Mouse (Mus musculus): Measurements from ENCODE around the gene Gatad2b. TPM values are rescaled to one million over a fixed set of nuclear protein-coding genes. Genes with fewer than 3 reads are reported as not detected.
"Not testable (repeated sequence)": the region's sequence is repeated elsewhere in the genome, so short reads cannot be mapped to it uniquely, and the experiment has no call there.

Gene Gatad2b
- 21.5 and 26.0 TPM in 2 replicates for polyA plus RNA-seq (2012; rRNA removed)

- TF ChIP-seq CTCF (IDR thresholded peaks at IDR 0.05; ENCODE audit: insufficient read depth, low read length) = no peak
- peak; percentile 67; the same call in 1 of the 2 replicates for TF ChIP-seq POLR2A (IDR thresholded peaks at IDR 0.05; ENCODE audit: borderline replicate concordance, extremely low read depth, low read depth, low read length)
- peak within 1 kb of the TSS; percentile 98 for H3K4me3 ChIP-seq (replicated peaks; ENCODE audit: extremely low read depth, low read depth, low read length)
- WGBS = under 1% methylated on average over 47 of the region's 47 CpGs
- peaks cover 19% of the 10 kb centered on the region for H3K4me1 ChIP-seq (ENCODE audit: control insufficient read depth, insufficient read depth, low read length)
- DNase-seq = peak; percentile 96
These were observed at the start of gene Gatad2b for GRCm38 (mm10) chr3:90292345-90293275. Gene Gatad2b (plus strand): TSS chr3:90293178.

- WGBS = 41% methylated on average over 2 of the region's 2 CpGs
- Histone ChIP-seq H3K4me3 (replicated peaks; ENCODE audit: extremely low read depth, low read depth, low read length) (no peak overlapping the region), H3K4me1 (ENCODE audit: control insufficient read depth, insufficient read depth, low read length) (peaks cover 6% of the 10 kb centered on the region)
- TF ChIP-seq POLR2A (IDR thresholded peaks at IDR 0.05; ENCODE audit: borderline replicate concordance, extremely low read depth, low read depth, low read length) = no peak
- no peak for TF ChIP-seq CTCF (IDR thresholded peaks at IDR 0.05; ENCODE audit: insufficient read depth, low read length)
- DNase-seq = no peak
These were observed 47.6 kb upstream of the Gatad2b start for GRCm38 (mm10) chr3:90245406-90245805.

- Histone ChIP-seq H3K4me1 (ENCODE audit: control insufficient read depth, insufficient read depth, low read length) (peaks cover 6% of the 10 kb centered on the region), H3K4me3 (replicated peaks; ENCODE audit: extremely low read depth, low read depth, low read length) (peak overlapping the region; percentile 72)
- WGBS = 3% methylated on average over 3 of the region's 3 CpGs
- no peak for TF ChIP-seq CTCF (IDR thresholded peaks at IDR 0.05; ENCODE audit: insufficient read depth, low read length)
- TF ChIP-seq POLR2A (IDR thresholded peaks at IDR 0.05; ENCODE audit: borderline replicate concordance, extremely low read depth, low read depth, low read length) = no peak
- DNase-seq = no peak
These were observed 45.4 kb upstream of the Gatad2b start for GRCm38 (mm10) chr3:90247630-90247959.

DNA sequence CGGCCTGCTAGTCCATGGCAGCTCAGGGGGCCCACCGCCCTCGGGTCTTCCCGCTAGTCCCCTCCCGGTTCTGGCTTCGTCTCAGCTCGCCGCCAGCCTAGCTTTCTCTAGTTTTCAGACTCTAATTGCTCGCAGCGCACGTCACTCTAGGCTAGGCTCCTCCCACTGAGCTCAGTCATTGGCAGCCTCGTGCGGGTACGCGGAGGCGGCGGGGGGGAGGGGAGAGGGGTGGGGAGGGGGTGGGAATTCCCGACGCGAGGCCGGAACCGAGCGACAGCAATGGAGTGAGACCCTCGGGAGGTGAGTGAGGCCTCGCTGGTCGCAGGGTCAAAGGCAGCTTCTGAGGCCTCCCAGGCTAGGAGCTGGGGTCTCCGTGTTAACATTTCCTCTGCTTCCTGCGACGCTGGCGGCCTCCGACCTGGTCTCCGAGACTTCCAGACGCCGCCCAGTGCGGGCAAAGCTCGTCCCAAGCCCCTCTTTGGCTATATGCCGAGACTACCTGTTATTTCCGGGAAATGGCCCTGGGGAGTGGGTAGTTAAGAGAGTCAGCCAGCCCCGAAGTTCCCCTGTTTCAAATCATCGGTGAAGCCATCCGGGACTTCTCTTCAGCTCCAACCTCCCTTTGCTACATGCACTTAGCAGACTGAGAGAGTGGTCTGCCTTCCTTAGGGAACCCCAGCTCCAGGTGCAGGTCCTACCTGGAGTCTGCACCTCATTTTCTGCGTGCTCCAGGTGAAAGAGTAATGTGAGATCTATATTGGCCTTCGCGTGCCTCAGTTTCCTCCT lies 44.8 kb upstream of the Gatad2b start, which contains the start of gene Slc39a1:
Gene Slc39a1, plus strand, starts transcription at position 213 of the 786 bp plus-strand sequence.
- Histone ChIP-seq H3K4me1 (ENCODE audit: control insufficient read depth, insufficient read depth, low read length) (peaks cover 4% of the 10 kb centered on the region), H3K4me3 (replicated peaks; ENCODE audit: extremely low read depth, low read depth, low read length) (peak within 1 kb of the TSS; percentile 92)
- under 1% methylated on average over 44 of the region's 44 CpGs for WGBS
- no peak for TF ChIP-seq CTCF (IDR thresholded peaks at IDR 0.05; ENCODE audit: insufficient read depth, low read length)
- TF ChIP-seq POLR2A (IDR thresholded peaks at IDR 0.05; ENCODE audit: borderline replicate concordance, extremely low read depth, low read depth, low read length) = peak; percentile 53; the same call in 1 of the 2 replicates
- DNase-seq = peak; percentile 91

DNA sequence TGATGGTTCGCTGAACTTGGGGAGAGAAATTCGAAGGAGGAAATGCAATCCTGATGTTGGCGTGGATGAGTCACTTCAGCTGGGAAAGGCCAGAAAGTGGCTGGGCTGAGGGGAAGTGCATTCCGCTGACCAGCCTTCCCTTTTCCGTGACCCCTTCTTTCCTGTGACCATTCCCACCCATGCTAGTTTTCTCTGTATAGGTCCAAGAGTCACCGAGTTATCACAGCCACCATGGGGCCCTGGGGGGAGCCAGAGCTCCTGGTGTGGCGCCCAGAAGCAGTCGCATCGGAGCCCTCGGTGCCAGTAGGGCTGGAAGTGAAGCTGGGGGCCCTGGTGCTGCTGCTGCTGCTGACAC lies 44.3 kb upstream of the Gatad2b start:
- no peak for DNase-seq
- WGBS = 1% methylated on average over 10 of the region's 10 CpGs
- TF ChIP-seq CTCF (IDR thresholded peaks at IDR 0.05; ENCODE audit: insufficient read depth, low read length) = no peak
- TF ChIP-seq POLR2A (IDR thresholded peaks at IDR 0.05; ENCODE audit: borderline replicate concordance, extremely low read depth, low read depth, low read length) = no peak
- Histone ChIP-seq H3K4me3 (replicated peaks; ENCODE audit: extremely low read depth, low read depth, low read length) (peak overlapping the region; percentile 92), H3K4me1 (ENCODE audit: control insufficient read depth, insufficient read depth, low read length) (peaks cover 4% of the 10 kb centered on the region; the same call in 1 of the 2 replicates)

DNA sequence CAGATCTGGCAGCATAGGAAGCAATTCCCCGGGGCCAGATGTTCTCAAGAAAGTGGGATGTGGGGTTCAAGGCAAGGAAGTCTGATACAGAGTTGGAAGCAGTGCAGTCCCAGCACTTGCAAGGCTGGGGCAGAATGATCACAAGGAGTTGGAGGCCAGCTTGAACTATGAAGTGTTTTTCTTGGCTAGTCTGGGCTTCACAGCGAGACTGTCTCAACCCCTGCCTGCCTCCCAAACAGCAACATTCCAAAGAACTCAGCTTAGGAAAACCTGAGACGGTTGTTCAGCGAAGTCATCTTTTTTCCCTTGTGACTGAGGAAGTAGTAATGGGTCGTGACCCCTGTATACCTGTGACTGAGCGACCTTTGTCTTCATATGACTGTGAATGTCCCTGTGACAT lies 42.2 kb upstream of the Gatad2b start:
- WGBS = 72% methylated on average over 6 of the region's 6 CpGs
- peaks cover 8% of the 10 kb centered on the region for H3K4me1 ChIP-seq (ENCODE audit: control insufficient read depth, insufficient read depth, low read length)
- TF ChIP-seq POLR2A (IDR thresholded peaks at IDR 0.05; ENCODE audit: borderline replicate concordance, extremely low read depth, low read depth, low read length) (no peak), CTCF (IDR thresholded peaks at IDR 0.05; ENCODE audit: insufficient read depth, low read length) (no peak)
- no peak for DNase-seq
- no peak overlapping the region for H3K4me3 ChIP-seq (replicated peaks; ENCODE audit: extremely low read depth, low read depth, low read length)

DNA sequence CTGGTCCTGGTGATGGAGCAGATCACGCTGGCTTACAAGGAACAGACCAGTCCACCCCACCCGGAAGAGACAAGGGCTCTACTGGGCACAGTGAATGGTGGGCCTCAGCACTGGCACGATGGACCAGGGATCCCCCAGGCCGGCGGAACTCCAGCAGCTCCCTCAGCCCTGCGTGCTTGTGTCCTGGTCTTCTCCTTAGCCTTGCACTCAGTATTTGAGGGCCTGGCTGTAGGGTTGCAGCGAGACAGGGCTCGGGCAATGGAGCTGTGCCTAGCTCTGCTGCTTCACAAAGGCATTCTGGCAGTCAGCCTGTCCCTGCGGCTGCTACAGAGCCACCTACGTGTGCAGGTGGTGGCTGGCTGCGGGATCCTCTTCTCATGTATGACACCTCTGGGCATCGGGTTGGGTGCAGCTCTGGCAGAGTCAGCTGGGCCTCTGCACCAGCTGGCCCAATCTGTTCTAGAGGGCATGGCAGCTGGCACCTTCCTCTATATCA lies 41.2 kb upstream of the Gatad2b start:
- H3K4me3 ChIP-seq (replicated peaks; ENCODE audit: extremely low read depth, low read depth, low read length); H3K4me1 ChIP-seq (ENCODE audit: control insufficient read depth, insufficient read depth, low read length); DNase-seq: not testable (repeated sequence)
- WGBS = 96% methylated on average over 11 of the region's 12 CpGs

GRCm38 (mm10) chr3:90252659-90253058 lies 40.3 kb upstream of the Gatad2b start:
- H3K4me1 ChIP-seq (ENCODE audit: control insufficient read depth, insufficient read depth, low read length); DNase-seq; H3K4me3 ChIP-seq (replicated peaks; ENCODE audit: extremely low read depth, low read depth, low read length): not testable (repeated sequence)
- 80% methylated on average over 2 of the region's 2 CpGs for WGBS

DNA sequence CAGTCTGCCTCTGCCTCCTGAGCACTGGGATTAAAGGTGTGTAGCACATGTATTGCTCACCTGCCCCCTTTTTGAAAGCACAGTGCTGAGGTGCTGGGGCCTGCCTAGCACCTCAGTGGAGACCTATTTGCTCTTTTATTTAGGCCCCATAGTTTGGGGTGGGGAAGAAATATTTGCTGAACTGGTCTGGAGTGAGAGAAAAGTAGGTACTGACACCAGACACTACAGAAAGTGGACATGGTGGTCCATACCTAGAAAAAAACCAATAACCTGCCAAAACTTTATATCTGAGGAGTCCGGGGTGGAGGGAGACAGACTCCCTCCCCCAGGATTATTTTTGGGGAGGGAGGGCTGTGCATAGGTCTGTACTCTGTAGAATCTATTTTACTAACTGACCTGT lies 39.8 kb upstream of the Gatad2b start:
- WGBS = 56% methylated on average over 1 of the region's 1 CpGs
- not testable (repeated sequence) for H3K4me3 ChIP-seq (replicated peaks; ENCODE audit: extremely low read depth, low read depth, low read length); DNase-seq; H3K4me1 ChIP-seq (ENCODE audit: control insufficient read depth, insufficient read depth, low read length)
